Comparison of ENCODE assay signal across 18 mouse cellular contexts in the genomic region with DNA sequence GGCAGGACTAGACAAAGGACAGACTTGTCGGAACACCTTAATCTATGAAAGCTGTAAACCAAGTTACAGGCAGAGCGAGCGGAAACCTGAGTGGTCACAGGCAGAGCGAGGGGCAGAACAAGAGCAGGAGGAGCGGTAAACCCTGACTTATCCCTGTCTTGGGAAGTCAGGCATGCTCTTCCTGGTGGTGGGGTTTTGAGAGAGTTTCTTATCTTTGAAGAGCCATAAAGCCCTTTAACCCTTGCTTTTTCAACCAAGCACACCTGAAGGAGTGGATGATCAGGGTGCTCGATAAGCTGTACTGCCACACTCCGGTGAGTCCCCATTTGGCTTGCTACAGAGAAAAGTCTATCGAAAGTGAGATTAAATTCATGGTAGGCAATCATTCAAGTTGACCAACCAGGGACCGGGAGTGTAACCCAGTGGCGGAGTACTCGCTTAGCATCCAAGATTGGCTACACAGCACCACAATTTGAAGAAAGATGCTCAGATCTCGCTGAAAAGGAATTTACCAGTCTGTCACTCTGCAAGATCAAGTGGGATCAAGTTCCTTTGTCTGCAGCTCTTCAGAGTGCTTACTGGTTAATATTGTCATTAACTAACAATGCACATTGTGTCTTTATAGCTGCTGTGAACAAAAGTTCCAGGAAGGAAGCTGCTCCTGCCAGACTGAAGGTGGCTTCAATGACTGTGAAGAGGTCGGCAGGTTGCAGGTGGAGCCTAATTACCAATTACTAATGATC.
"Had no signal": no experiment of that assay in that cellular context is flagged by ENCODE, and none has a peak within 500 bp of the region (broad histone marks: within the 10 kb centered on the region; RNA-seq: fewer than 3 reads in every experiment).

No protein-coding gene starts in this region.

- H3K4me1 ChIP-seq: liver, embryonic 13.5 days; midbrain, embryonic 15.5 days; neural tube, embryonic 12.5 days; neural tube, embryonic 15.5 days had no signal

- H3K9me3 ChIP-seq: liver, embryonic 13.5 days; midbrain, embryonic 12.5 days; midbrain, embryonic 15.5 days; neural tube, embryonic 12.5 days; neural tube, embryonic 15.5 days had no signal

- H3K36me3 ChIP-seq: liver, embryonic 13.5 days; midbrain, embryonic 12.5 days; midbrain, embryonic 15.5 days; neural tube, embryonic 12.5 days; neural tube, embryonic 15.5 days had no signal

- H3K4me2 ChIP-seq: liver, embryonic 13.5 days; midbrain, embryonic 12.5 days; midbrain, embryonic 15.5 days; neural tube, embryonic 12.5 days; neural tube, embryonic 15.5 days had no signal

- H3K9ac ChIP-seq: liver, embryonic 13.5 days; midbrain, embryonic 12.5 days; midbrain, embryonic 15.5 days; neural tube, embryonic 12.5 days; neural tube, embryonic 15.5 days had no signal

- H3K4me3 ChIP-seq: left cerebral cortex, adult 2 months; liver, embryonic 13.5 days; midbrain, embryonic 12.5 days; midbrain, embryonic 15.5 days; neural tube, embryonic 12.5 days; neural tube, embryonic 15.5 days had no signal

- H3K27me3 ChIP-seq: liver, embryonic 13.5 days; midbrain, embryonic 15.5 days; neural tube, embryonic 12.5 days; neural tube, embryonic 15.5 days had no signal

- ATAC-seq: midbrain, embryonic 15.5 days had no signal

- H3K27ac ChIP-seq: left cerebral cortex, adult 2 months; liver, embryonic 13.5 days; macrophage; midbrain, embryonic 12.5 days; midbrain, embryonic 15.5 days; neural tube, embryonic 12.5 days; neural tube, embryonic 15.5 days; stomach, postnatal 0 days had no signal

- DNase-seq: kidney, postnatal 10 days; kidney, postnatal 36 days; layer of hippocampus, postnatal 36 days; liver, embryonic 13.5 days; lung, adult 2 months; right cerebral cortex, adult 18-20 months; right cerebral cortex, postnatal 14 days; right cerebral cortex, postnatal 4 days; thymus, adult 2 months; thymus, postnatal 14 days; thymus, postnatal 4 days had no signal
